21 mouse cellular contexts compared by ENCODE assay signal in genomic region chr13:97604451-97604850, GRCm38 (mm10).
A peak's percentile ranks its signal among the peaks of the same experiment; 100 is the strongest.
DNase-seq lines count a peak whose midpoint lies in the region; ATAC-seq and TF ChIP-seq lines count a peak whose summit lies in the region.
"Had no signal": no experiment of that assay in that cellular context is flagged by ENCODE, and none has a peak within 500 bp of the region (broad histone marks: within the 10 kb centered on the region; RNA-seq: fewer than 3 reads in every experiment).

No protein-coding gene starts in this region.

- no peak overlapping the region for H3K4me3 ChIP-seq in liver, postnatal 0 days (ENCODE audit: low read depth, low read length)
- no peak overlapping the region for H3K4me3 ChIP-seq in liver, embryonic 11.5 days (ENCODE audit: low read depth, low read length)
- H3K4me3 ChIP-seq: forebrain, embryonic 13.5 days; hindbrain, embryonic 13.5 days; liver, embryonic 12.5 days; lung, embryonic 15.5 days; midbrain, embryonic 10.5 days had no signal

- no peak for TF ChIP-seq CTCF in liver, postnatal 0 days (IDR thresholded peaks at IDR 0.05; ENCODE audit: low read depth)

- no peaks in the 10 kb centered on the region for H3K4me1 ChIP-seq in liver, postnatal 0 days (ENCODE audit: insufficient read depth)
- H3K4me1 ChIP-seq in liver, embryonic 11.5 days (replicated peaks; ENCODE audit: control insufficient read depth, insufficient read depth, low read length): no peaks in the 10 kb centered on the region
- H3K4me1 ChIP-seq: liver, embryonic 12.5 days had no signal

- no peak overlapping the region for H3K27ac ChIP-seq in liver, postnatal 0 days (ENCODE audit: low read depth)
- no peak overlapping the region for H3K27ac ChIP-seq in liver, embryonic 11.5 days (ENCODE audit: low read depth, low read length)
- H3K27ac ChIP-seq: forebrain, embryonic 13.5 days; hindbrain, embryonic 13.5 days; liver, embryonic 12.5 days; lung, embryonic 15.5 days; macrophage; midbrain, embryonic 10.5 days had no signal

- DNase-seq in adrenal gland, adult 8-10 months: peak; percentile 18
- no peak for DNase-seq in adrenal gland, adult 18-20 months (ENCODE audit: low spot score in 2 of 2)
- no peak for DNase-seq in liver, postnatal 0 days
- no peak for DNase-seq in liver, embryonic 11.5 days (ENCODE audit: low spot score)
- DNase-seq in Muller cell, postnatal 12 days (ENCODE audit: inconsistent ontology term): peak; percentile 69
- peak; percentile 55 for DNase-seq in skeletal muscle tissue, adult 2 months (ENCODE audit: low read depth, low spot score)
- DNase-seq in frontal cortex, postnatal 14 days (ENCODE audit: low spot score in 2 of 2): no peak
- DNase-seq: cerebellum, adult 11-12 months; cerebellum, postnatal 36 days; gastrocnemius, postnatal 36 days; heart, postnatal 10 days; kidney, postnatal 4 days; retina, postnatal 1 day had no signal

- H3K9me3 ChIP-seq in liver, postnatal 0 days (ENCODE audit: low read length): no peaks in the 10 kb centered on the region
- H3K9me3 ChIP-seq in liver, embryonic 11.5 days (ENCODE audit: control insufficient read depth, low read length): no peaks in the 10 kb centered on the region
- H3K9me3 ChIP-seq: forebrain, embryonic 13.5 days; hindbrain, embryonic 13.5 days; liver, embryonic 12.5 days; lung, embryonic 15.5 days; midbrain, embryonic 10.5 days had no signal

- no peak for TF ChIP-seq EP300 in liver, postnatal 0 days (IDR thresholded peaks at IDR 0.05; ENCODE audit: low read depth)

- peak; percentile 69 for ATAC-seq in liver, postnatal 0 days
- no peak for ATAC-seq in liver, embryonic 11.5 days (replicated peaks; ENCODE audit: low FRiP score)
- ATAC-seq: activated CD4-positive, CD25-positive, alpha-beta regulatory T cell, adult 4 months; forebrain, embryonic 13.5 days; liver, embryonic 12.5 days had no signal

- H3K36me3 ChIP-seq in liver, postnatal 0 days (replicated peaks; ENCODE audit: insufficient read depth, low read length): no peaks in the 10 kb centered on the region
- no peaks in the 10 kb centered on the region for H3K36me3 ChIP-seq in liver, embryonic 11.5 days (ENCODE audit: control insufficient read depth, insufficient read depth, low read length)
- H3K36me3 ChIP-seq: hindbrain, embryonic 13.5 days; liver, embryonic 12.5 days; lung, embryonic 15.5 days; midbrain, embryonic 10.5 days had no signal

- H3K9ac ChIP-seq in liver, postnatal 0 days (replicated peaks): no peak overlapping the region
- H3K9ac ChIP-seq in liver, embryonic 11.5 days (ENCODE audit: low read depth, low read length): no peak overlapping the region
- H3K9ac ChIP-seq: forebrain, embryonic 13.5 days; hindbrain, embryonic 13.5 days; liver, embryonic 12.5 days; lung, embryonic 15.5 days had no signal

- H3K27me3 ChIP-seq in liver, postnatal 0 days (ENCODE audit: insufficient read depth, low read length): no peaks in the 10 kb centered on the region
- no peaks in the 10 kb centered on the region for H3K27me3 ChIP-seq in liver, embryonic 11.5 days (replicated peaks; ENCODE audit: control insufficient read depth, insufficient read depth, low read length)
- H3K27me3 ChIP-seq: forebrain, embryonic 13.5 days; hindbrain, embryonic 13.5 days; liver, embryonic 12.5 days; lung, embryonic 15.5 days had no signal

- whole genome bisulfite sequencing in liver, postnatal 0 days (ENCODE audit: insufficient replicate concordance): 56% methylated on average over 3 of the region's 3 CpGs
- 81% methylated on average over 3 of the region's 3 CpGs for WGBS in liver, embryonic 11.5 days

- no peak overlapping the region for H3K4me2 ChIP-seq in liver, postnatal 0 days (ENCODE audit: low read depth, low read length)
- H3K4me2 ChIP-seq in liver, embryonic 11.5 days: no peak overlapping the region
- H3K4me2 ChIP-seq: forebrain, embryonic 13.5 days; heart, embryonic 11.5 days; hindbrain, embryonic 13.5 days; liver, embryonic 12.5 days; lung, embryonic 15.5 days had no signal

Comparison
In these comparisons a context has a peak if more than half of its experiments do, and no peak if none do; other contexts are left out.
1. DNase-seq: peak in adrenal gland, adult 8-10 months (single experiment), Muller cell, postnatal 12 days (single experiment) and skeletal muscle tissue, adult 2 months (single experiment); none in adrenal gland, adult 18-20 months (0 of 2), liver, postnatal 0 days (single experiment), liver, embryonic 11.5 days (single experiment) and frontal cortex, postnatal 14 days (0 of 2).